Mouse (Mus musculus): Measurements from ENCODE around the gene Actr3.
"Not testable (repeated sequence)": the region's sequence is repeated elsewhere in the genome, so short reads cannot be mapped to it uniquely, and the experiment has no call there.

Actr3 gene

DNA sequence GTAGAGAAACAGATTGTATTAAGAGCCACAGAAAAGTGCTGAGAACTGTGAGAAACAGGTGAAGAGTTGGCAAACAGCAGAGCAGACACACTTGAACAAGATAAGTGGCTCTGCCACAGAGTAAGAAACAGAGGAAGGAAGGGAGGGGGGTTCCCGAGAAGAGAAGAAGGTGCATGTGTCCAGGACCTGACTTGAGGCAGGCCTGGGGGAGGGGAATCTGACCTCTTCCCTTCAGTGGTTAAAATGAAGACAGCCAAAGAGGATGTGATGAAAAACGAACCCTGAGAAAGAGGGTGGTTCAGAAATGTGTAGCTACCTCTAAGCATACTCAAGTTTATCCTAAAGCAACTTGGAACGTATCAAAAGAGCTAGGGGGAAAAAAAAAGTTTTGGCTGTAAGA is 2.4 kb upstream of the Actr3 start:
- no peak for DNase-seq

DNA sequence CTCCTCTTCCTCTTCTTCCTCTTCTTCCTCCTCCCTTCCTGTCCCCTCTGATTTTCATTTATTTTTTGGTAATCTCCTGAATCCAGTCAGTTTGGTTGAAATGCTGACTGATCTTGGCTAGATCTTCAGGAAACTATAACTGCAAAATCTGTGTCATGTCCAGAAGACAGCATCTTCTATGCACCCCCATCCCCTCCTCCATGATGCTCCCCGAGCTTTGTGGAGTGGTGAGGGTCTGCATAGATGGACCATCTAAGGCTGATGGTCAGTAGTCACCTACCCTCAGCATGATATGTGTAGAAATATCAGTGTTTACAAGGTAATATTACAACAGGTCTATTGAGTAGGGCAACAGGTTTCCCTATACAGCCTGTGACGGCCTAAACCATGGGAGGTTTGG is 1.6 kb upstream of the Actr3 start:
- no peak for DNase-seq

DNA sequence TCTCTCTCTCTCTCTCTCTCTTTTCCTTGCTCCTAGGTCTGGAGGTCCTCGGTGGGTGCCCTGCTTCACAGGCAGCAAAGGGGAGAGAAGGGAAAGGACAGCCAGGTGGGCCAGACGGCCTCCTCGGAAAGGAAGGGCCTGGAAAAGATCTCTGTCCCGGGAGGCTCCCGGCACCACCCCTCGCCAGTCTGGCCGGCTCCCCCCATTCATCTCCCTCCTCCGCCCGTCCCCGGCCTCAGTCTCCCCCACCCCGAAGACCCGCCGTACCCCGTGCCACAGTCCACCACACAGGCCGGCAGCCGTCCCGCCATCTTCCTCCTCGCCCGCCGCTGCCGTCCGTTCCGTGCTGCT is 534 bp downstream of the Actr3 start:
- no peak for DNase-seq

DNA sequence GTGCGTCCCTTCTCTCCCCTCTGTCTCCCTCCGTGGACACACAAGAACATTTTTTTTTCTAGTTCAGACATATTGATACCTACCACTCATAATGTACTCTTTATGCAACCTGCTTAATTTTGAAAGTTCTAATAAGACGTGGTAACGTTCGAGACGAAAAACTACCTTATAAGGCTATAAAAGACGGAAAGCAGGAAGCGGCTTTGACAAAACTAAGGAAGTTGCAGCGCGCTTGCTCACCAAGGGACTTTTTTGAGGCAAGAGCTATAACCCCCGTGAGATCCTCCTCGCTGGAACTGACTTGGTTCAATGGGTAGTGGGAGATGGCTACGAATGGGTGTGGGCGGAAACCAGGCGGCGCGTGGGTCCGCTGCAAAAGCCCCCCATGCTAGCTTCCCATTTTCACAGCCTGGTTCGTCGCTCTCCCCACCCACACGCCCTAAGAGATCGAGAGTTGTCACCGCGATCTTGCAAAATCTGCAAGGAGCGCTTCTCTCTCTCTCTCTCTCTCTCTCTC is 984 bp downstream of the Actr3 start:
- DNase-seq: peak; percentile 56 to 60

DNA sequence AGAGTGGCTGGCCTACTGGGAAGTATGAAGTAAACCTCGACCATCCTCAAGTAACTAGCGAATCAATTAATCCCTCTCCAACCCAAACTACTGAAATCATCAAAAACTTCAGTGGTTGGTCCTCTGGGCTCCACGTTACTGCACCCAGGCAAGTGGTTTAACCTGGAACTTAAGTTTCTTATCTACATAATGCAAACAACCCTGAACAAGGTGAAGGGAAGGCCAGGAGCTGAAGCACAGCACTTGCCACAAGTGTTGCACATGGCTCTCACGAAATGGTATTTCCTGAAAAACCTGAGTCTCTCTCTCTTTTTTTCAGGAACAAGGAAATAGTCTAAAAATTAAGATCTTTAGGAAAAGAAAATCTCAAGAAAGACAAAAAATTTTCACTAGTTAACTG is 4.2 kb downstream of the Actr3 start:
- no peak for DNase-seq

DNA sequence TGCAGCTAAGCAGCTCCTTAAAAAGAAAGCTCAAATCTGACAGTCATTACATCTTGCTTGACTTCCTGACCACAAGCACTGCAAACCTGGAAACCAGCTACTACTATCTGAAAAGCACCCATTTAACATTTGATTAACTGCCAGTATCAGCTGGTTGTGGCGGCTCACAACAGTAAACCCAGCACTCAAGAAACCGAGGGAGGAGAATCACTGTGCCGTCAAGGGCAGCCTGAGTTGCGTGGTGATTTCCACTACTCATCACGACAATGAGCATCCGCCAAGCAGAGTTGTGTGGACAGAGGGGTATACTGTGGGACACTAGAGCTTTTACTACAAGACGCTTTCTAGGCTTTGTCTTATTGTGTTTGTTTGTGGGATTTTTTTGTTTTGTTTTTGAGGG is 4.8 kb downstream of the Actr3 start:
- DNase-seq: no peak

DNA sequence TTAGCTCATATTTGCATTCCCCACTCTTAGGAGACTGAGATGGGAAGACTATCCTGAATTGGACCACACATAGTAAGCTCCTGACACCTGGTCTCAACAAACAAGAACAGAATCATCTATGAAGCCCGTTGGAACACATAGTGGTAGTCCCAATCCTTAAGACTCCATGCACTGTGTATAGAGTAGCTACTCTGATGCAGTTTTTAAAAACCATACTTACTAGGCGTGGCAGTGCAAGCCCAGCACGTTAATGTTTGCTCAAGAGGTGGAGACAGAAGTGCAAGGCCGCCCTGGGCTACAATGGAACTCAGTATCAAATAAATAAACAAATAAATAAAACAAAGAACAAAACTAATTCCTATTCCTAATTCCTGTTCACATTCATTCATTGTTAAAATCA is 5.5 kb downstream of the Actr3 start:
- no peak for DNase-seq

DNA sequence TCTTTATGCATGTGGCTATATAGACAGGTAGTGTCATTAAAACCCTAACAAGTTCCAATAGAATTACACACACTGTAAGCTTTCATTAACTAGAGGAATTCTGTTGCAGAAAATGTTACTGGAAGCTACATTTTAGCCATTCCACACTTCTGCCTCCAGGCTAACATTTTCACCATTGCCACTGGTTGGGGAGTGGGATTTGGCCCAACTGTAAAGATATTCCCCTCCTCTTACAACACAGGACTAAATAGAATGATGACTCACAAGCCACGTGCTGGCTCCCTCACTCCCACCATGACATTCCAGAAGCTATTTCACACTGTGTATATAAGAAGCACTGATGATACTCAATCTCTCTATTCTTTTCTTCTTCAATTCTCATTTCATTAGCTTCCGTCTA is 7.2 kb downstream of the Actr3 start:
- no peak for DNase-seq

DNA sequence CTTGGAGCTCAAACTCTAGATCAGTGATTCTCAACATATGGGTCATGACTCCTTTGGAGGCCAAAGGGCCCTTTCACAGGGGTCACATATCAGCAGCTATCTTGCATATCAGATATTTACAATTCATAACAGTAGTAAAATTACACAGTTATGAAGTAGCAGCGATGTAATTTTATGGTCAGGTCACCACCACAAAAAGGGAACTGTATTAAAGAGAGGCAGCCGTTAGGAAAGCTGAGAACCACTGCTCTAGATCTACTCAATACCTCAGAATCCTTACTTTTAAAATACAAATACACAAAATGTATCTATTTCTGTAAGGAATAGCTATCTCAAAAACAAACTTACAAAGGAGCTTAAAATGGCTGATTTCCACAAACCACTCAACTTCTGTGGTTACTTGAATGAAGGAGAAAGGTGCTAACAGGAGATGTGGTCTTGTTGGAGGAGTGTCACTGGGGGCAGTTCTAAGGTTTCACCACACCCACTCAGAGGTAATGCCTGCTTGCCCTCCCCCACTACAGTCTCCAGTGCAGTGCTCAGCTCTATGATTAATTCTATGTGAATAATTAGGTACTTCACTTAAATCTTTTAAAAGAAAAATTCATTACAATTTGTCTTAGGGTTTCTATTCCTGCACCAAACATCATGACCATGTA is 9.0 kb downstream of the Actr3 start:
- no peak for DNase-seq

DNA sequence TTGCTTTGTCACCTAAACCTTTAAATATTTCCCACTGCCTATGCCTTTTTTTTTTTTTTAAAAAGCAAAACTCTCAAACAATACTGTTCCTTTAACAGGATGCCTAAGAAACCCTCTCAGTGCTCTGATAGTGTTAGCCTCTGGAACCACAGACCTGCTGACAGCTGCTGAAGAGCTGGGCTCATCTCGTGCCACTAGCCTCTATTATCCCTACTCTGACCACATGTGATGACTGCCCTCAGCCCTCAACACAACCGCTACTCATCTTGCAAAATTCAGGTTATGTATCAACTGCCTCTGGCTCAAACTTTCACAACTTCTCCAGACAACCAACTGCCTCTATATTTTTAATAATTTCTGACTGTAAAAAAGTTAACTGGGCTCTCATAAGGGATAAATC is 15.6 kb downstream of the Actr3 start:
- DNase-seq: no peak

DNA sequence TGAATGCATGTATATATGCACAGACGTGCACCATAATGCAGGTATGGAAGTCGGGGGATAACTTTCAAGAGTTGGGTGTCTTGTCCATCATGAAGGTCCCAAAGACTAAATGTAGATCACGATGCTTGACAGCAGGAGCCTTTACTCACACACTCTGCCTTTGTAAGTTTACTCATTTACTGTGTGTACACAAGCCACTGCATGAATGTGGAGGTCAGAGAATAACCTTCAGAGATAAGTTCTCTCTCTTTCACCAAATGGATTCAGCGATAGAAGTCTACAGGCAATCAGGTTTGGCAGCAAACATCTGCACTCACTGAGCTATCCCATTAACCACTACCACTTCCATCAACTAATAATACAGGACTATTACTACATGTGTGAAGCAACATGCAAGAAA is 16.8 kb downstream of the Actr3 start:
- no peak for DNase-seq

DNA sequence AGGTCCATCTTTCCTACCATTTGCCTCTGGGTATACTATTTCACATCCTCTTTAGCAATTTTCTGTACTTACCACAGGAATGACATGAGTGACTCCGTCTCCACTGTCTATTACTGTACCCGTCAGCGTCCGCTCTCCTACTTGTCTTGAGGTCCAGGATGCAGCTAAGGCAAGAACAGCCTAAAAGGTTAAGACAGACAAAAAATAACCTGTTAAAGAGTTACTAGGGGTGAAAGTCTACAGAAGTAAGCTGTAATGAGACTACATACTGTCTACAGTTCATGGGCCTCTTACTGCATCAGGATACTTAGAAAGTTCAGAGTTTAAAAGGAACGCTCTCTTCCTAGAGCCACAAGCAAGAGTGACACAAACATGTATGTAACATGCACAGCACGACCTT is 28.3 kb downstream of the Actr3 start:
- DNase-seq: no peak

DNA sequence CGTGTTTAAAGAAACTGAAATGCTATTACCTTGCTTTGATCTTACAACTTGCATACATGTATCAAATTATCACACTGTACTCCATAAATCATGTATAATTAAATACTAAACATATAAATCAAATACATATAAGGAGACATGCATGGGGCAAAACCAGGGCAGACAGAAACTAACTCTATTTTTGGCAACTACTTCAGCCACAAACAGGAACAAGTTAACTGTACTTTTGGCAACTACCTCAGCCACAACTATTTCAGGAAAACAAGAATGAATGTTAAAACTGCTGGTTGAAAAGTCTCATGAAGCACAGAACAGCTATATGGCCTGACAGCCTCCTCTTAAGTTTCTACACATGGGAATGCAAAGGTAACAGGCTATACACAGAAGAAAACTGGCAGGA is 40.1 kb downstream of the Actr3 start:
- DNase-seq: no peak

DNA sequence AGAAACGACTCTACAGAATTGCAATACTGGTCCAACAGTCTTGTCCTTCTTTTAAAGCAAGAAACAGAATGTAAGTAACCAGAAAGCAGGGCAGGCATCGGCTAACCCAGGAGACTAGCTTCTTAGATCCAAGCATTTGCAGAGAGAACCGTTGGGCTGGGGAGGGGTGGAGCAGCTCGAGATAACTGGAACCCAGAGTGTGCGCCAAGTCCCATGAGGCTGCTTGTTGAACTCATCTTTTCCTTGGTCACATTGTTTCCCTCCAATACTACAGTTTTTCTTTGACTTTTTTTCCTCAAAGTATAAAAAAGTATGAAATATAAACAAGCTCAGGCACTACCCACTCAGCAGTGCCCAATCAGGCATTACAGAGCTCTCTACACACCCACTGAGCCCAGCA is 42.2 kb downstream of the Actr3 start:
- DNase-seq: not testable (repeated sequence)

DNA sequence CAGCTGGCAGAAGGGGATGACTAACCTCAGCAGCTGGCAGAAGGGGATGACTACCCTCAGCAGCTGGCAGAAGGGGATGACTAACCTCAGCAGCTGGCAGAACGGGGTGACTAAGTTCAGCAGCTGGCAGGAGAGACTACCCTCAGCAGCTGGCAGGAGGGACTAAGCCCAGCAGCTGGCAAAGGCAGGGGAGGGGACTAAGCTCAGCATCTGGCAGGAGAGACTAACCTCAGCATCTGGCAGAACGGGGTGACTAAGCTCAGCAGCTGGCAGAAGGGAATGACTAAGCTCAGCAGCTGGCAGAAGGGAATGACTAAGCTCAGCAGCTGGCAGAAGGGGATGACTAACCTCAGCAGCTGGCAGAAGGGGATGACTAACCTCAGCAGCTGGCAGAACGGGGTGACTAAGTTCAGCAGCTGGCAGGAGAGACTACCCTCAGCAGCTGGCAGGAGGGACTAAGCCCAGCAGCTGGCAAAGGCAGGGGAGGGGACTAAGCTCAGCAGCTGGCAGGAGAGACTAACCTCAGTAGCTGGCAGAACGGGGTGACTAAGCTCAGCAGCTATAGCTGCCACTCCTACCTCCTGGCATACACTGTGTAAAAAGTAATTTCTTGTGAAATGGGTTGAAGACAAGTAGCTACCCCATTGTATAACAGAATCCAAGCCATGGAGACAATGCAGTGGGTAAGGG is 45.3 kb downstream of the Actr3 start:
- DNase-seq: not testable (repeated sequence)

DNA sequence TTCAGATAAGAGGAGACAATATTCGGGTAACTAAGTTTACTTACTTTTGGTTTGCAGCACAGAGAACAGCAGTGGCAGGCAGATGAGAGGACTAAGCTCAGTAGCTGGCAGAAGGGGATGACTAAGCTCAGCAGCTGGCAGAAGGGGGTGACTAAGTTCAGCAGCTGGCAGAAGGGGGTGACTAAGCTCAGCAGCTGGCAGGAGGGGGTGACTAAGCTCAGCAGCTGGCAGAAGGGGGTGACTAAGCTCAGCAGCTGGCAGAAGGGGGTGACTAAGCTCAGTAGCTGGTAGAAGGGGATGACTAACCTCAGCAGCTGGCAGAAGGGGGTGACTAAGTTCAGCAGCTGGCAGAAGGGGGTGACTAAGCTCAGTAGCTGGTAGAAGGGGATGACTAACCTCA is 45.9 kb downstream of the Actr3 start:
- not testable (repeated sequence) for DNase-seq

DNA sequence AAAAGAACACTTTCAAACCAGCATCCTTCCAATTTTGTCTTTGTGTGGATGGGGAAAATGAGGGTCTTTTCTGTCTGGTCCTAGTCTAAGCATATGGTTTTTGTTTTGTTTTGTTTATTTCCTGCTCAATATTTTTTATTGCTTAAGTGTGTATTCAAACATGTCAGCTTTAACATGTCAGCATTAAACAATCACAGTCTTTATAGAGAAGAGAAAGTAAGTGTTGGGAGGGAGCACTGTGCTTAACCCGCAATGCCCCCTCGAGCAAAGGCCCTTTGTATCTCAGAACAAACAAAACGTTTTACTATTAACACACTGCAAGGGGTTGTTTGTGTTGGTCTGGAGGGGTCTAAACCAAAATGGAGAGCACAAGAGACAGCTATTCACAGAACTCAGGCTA is 47.2 kb downstream of the Actr3 start:
- no peak for DNase-seq

DNA sequence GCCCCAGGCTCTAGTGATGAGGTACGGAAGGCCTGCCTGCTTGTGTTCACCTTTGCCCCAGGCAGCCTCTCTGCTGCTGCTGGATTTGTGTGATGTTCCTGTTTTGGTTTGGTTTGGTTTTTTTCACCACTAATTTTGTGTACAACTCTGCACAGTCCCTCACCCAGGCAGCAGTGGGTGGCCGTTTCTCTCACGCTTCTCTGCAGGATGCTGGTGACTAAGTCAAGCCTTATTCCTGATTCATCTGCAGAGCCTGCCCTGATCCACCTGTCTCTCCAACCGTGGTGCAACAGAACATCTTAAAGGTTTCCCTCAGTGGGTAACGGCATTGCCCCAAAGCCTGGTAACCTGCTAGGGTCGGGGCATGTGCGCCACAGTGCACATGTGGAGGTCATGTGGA is 49.3 kb downstream of the Actr3 start:
- DNase-seq: no peak

DNA sequence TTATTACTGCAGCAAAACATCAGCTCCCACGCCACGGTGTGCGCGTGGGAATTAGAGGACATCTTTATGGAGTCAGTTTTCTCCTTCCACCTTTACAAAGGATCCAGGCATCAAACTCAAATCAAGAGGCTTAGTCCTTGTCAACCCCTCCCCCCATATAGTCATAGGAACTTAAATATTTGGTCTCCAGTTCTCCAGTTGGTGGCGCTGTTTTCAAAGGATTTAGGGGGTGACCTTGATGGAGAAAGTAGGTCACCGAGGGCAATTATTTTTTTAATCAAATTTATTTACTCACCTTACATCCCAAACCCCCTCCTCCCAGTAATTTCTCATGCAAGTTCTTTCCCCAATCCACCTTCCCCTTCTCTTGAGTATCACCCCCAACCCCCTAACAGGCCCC is 52.9 kb downstream of the Actr3 start:
- DNase-seq: peak; percentile 25 to 27

DNA sequence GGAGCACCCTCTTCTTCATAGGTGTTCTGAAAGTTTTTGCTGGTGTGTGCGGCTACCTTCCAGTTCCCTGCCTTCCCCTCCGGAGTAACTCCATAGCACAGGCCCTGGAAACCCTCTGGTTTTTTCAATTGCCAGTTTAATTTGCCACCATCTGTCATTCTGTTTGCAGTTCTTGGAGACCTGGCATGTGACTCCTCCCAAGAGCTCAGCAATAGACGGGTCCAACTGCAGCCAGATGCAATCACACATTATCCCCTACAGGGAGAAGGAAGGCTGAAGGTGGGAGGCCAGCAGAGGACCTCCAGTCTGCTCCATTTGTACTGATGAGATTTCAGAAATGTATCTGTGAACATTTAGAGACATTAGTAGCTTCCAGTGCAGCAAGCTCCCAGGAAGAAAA is 56.6 kb downstream of the Actr3 start:
- peak; percentile 66 to 68 for DNase-seq

DNA sequence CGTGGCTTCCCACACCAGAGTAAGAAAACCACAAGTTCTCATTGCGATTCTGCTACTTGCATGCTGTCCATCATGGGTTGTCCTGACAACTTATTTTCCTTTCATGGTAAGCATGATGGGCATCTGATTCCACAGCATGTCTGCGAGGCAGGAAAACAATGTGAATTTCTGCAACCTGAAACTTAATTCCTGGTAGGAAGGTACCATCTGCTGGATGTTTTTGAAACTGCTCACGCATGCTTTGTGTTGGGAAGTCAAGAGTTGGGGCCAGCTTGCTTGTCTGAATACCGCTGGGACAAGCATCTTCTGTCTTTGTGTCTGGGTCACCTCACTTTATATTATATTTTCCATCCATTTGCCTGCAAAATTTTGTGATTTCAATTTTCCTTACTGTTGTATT is 62.7 kb downstream of the Actr3 start:
- DNase-seq: peak; percentile 49 to 58

DNA sequence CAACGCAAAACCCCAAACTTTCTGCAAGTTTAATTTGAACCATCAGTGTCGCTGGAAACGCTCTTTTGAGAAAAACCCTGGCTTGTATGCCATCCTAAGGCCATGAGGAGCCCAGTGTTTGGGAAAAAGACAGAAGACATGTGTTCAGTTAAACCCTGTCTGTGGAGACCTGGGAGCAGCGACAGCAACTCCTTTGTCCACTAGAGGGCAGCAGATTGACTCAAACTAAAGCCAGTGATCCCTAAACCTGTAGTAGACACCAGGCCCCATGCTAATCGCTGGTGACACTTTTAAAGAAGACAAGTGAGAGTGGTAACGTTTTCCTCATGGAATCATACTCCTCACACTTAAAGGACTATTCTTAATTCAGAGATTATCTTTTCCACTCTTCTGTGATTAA is 64.7 kb downstream of the Actr3 start:
- peak; percentile 78 to 83 for DNase-seq

DNA sequence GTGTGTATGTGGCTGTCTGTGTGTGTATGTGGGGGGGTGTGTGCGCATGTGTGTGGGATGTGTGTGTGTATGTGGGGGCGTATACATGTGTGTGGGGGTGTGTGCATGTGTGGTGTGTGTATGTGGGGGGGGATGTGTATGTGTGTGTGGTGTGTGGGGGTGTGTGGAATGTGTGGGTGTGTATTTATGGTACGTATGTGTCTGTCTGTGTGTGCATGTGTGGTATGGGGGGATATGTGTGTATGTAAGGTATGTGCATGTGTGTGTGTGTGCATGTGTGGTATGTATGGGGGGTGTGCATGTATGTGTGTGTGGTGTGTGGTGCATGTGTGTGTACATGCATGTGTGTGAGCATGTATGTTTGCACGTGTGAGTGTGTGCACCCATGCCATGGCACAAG is 70.0 kb downstream of the Actr3 start:
- no peak for DNase-seq

DNA sequence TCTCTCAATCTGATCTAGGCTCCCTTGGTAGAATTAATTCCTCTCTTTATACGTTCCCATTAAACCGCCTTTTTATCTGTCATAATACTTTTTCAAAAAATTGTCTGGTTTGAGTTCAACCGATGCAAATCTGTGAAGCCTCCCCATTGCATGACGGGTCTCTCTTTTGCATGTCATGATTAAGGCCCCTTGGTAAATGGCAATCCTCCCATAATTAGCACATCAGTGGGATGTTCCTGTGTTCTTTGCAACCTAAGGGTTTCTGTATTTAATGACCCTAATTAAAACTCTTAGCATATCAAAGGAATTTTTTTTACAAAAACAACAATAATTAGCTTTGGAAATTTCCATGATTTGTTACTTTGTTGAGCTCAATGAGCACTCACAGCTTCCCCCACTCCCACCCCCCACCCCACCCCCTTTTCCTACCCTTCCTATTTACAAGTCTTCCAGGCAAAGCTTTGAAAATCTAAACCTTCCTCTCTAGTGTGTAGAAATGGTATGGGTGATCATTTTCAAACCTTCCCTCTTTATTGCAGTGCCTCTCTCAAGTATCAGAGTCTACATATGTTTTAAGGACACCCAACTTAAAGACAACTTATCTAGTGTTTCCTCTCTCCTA is 84.0 kb downstream of the Actr3 start:
- no peak for DNase-seq
